Mouse (Mus musculus): ENCODE data around the gene Them7. TPM values are rescaled to one million over a fixed set of nuclear protein-coding genes. Genes with fewer than 3 reads are reported as not detected.

Them7 gene
- polyA plus RNA-seq, 1 experiment from 2014 or later: 0.87 TPM

- H3K4me1 ChIP-seq (replicated peaks): peaks cover 27% of the 10 kb centered on the region
- no peaks in the 10 kb centered on the region for H3K9me3 ChIP-seq
- 22% methylated on average over 12 of the region's 12 CpGs for WGBS
- H3K27me3 ChIP-seq: peaks cover 14% of the 10 kb centered on the region; the same call in 1 of the 2 replicates
- ATAC-seq (ENCODE audit: insufficient number of reproducible peaks, insufficient read depth, low FRiP score, low TSS enrichment, low read depth): no peak
- H3K4me2 ChIP-seq: no peak overlapping the region
- H3K36me3 ChIP-seq: no peaks in the 10 kb centered on the region
- no peak overlapping the region for H3K4me3 ChIP-seq (replicated peaks)
- no peak overlapping the region for H3K27ac ChIP-seq
- H3K9ac ChIP-seq (replicated peaks): no peak overlapping the region
Observed at GRCm38 (mm10) chr2:105235380-105236115, 11.4 kb downstream of the Them7 start.

- Histone ChIP-seq H3K27ac (no peak overlapping the region), H3K9me3 (no peaks in the 10 kb centered on the region), H3K4me1 (replicated peaks) (peaks cover 17% of the 10 kb centered on the region), H3K27me3 (0 out of 2 replicates have a peak, but pooled peaks cover 3% of the 10 kb centered on the region), H3K9ac (replicated peaks) (no peak overlapping the region), H3K36me3 (no peaks in the 10 kb centered on the region), H3K4me3 (replicated peaks) (no peak overlapping the region), H3K4me2 (no peak overlapping the region)
- no peak for ATAC-seq (ENCODE audit: insufficient number of reproducible peaks, insufficient read depth, low FRiP score, low TSS enrichment, low read depth)
- WGBS: 44% methylated on average over 7 of the region's 7 CpGs
Observed at GRCm38 (mm10) chr2:105237424-105237823, 13.3 kb downstream of the Them7 start.

GRCm38 (mm10) chr2:105237841-105238240 is 13.7 kb downstream of the Them7 start:
- Histone ChIP-seq H3K9ac (replicated peaks) (no peak overlapping the region), H3K4me1 (replicated peaks) (peaks cover 20% of the 10 kb centered on the region), H3K4me3 (replicated peaks) (no peak overlapping the region), H3K9me3 (no peaks in the 10 kb centered on the region), H3K27me3 (0 out of 2 replicates have a peak, but pooled peaks cover 3% of the 10 kb centered on the region), H3K36me3 (no peaks in the 10 kb centered on the region), H3K27ac (no peak overlapping the region), H3K4me2 (no peak overlapping the region)
- no peak for ATAC-seq (ENCODE audit: insufficient number of reproducible peaks, insufficient read depth, low FRiP score, low TSS enrichment, low read depth)
- WGBS: 64% methylated on average over 2 of the region's 2 CpGs

- H3K9ac ChIP-seq (replicated peaks): no peak overlapping the region
- 0 out of 2 replicates have a peak, but pooled peaks have one; percentile 23 for ATAC-seq (ENCODE audit: insufficient number of reproducible peaks, insufficient read depth, low FRiP score, low TSS enrichment, low read depth)
- H3K9me3 ChIP-seq: no peaks in the 10 kb centered on the region
- no peak overlapping the region for H3K27ac ChIP-seq
- no peaks in the 10 kb centered on the region for H3K36me3 ChIP-seq
- no peak overlapping the region for H3K4me3 ChIP-seq (replicated peaks)
- 0 out of 2 replicates have a peak, but pooled peaks cover 3% of the 10 kb centered on the region for H3K27me3 ChIP-seq
- H3K4me2 ChIP-seq: no peak overlapping the region
- peaks cover 19% of the 10 kb centered on the region for H3K4me1 ChIP-seq (replicated peaks)
- 15% methylated on average over 3 of the region's 3 CpGs for WGBS
Observed at GRCm38 (mm10) chr2:105238775-105239174, 14.7 kb downstream of the Them7 start.

- no peaks in the 10 kb centered on the region for H3K27me3 ChIP-seq
Observed at GRCm38 (mm10) chr2:105240631-105241030, 16.5 kb downstream of the Them7 start.

GRCm38 (mm10) chr2:105242940-105243339 is 18.8 kb downstream of the Them7 start:
- H3K27ac ChIP-seq: no peak overlapping the region
- H3K4me2 ChIP-seq: no peak overlapping the region
- no peaks in the 10 kb centered on the region for H3K36me3 ChIP-seq
- no peaks in the 10 kb centered on the region for H3K9me3 ChIP-seq
- no peak overlapping the region for H3K4me3 ChIP-seq (replicated peaks)
- ATAC-seq (ENCODE audit: insufficient number of reproducible peaks, insufficient read depth, low FRiP score, low TSS enrichment, low read depth): no peak
- no peaks in the 10 kb centered on the region for H3K27me3 ChIP-seq
- peaks cover 13% of the 10 kb centered on the region for H3K4me1 ChIP-seq (replicated peaks)
- 5% methylated on average over 7 of the region's 7 CpGs for WGBS
- H3K9ac ChIP-seq (replicated peaks): no peak overlapping the region

More at GRCm38 (mm10) chr2:105240631-105241030, 16.5 kb downstream of the Them7 start:
- Histone ChIP-seq H3K36me3 (no peaks in the 10 kb centered on the region), H3K27ac (no peak overlapping the region), H3K9me3 (no peaks in the 10 kb centered on the region), H3K4me3 (replicated peaks) (no peak overlapping the region), H3K9ac (replicated peaks) (no peak overlapping the region), H3K4me1 (replicated peaks) (peaks cover 17% of the 10 kb centered on the region), H3K4me2 (no peak overlapping the region)
- WGBS: 79% methylated on average over 1 of the region's 1 CpGs
- ATAC-seq (ENCODE audit: insufficient number of reproducible peaks, insufficient read depth, low FRiP score, low TSS enrichment, low read depth): no peak

GRCm38 (mm10) chr2:105244733-105245132 is 20.6 kb downstream of the Them7 start:
- no peaks in the 10 kb centered on the region for H3K27me3 ChIP-seq
- ATAC-seq (ENCODE audit: insufficient number of reproducible peaks, insufficient read depth, low FRiP score, low TSS enrichment, low read depth): no peak; the same call in 1 of the 2 replicates
- H3K4me1 ChIP-seq (replicated peaks): peaks cover 13% of the 10 kb centered on the region
- no peak overlapping the region for H3K4me3 ChIP-seq (replicated peaks)
- no peak overlapping the region for H3K9ac ChIP-seq (replicated peaks)
- no peak overlapping the region for H3K4me2 ChIP-seq
- H3K27ac ChIP-seq: no peak overlapping the region
- no peaks in the 10 kb centered on the region for H3K36me3 ChIP-seq
- WGBS: 56% methylated on average over 13 of the region's 13 CpGs
- no peaks in the 10 kb centered on the region for H3K9me3 ChIP-seq

GRCm38 (mm10) chr2:105251978-105252377 is 27.9 kb downstream of the Them7 start:
- WGBS: 71% methylated on average over 3 of the region's 3 CpGs
- Histone ChIP-seq H3K27me3 (peaks cover 11% of the 10 kb centered on the region; the same call in 1 of the 2 replicates), H3K36me3 (no peaks in the 10 kb centered on the region), H3K27ac (no peak overlapping the region), H3K9ac (replicated peaks) (no peak overlapping the region), H3K9me3 (no peaks in the 10 kb centered on the region), H3K4me3 (replicated peaks) (no peak overlapping the region), H3K4me2 (no peak overlapping the region), H3K4me1 (replicated peaks) (no peaks in the 10 kb centered on the region)
- no peak for ATAC-seq (ENCODE audit: insufficient number of reproducible peaks, insufficient read depth, low FRiP score, low TSS enrichment, low read depth)

- H3K27ac ChIP-seq: no peak overlapping the region
- H3K36me3 ChIP-seq: no peaks in the 10 kb centered on the region
- H3K4me3 ChIP-seq (replicated peaks): no peak overlapping the region
- peak; percentile 87; the same call in 1 of the 2 replicates for ATAC-seq (ENCODE audit: insufficient number of reproducible peaks, insufficient read depth, low FRiP score, low TSS enrichment, low read depth)
- no peak overlapping the region for H3K9ac ChIP-seq (replicated peaks)
- H3K4me2 ChIP-seq: no peak overlapping the region
- no peaks in the 10 kb centered on the region for H3K4me1 ChIP-seq (replicated peaks)
- no peaks in the 10 kb centered on the region for H3K9me3 ChIP-seq
- H3K27me3 ChIP-seq: peaks cover 11% of the 10 kb centered on the region; the same call in 1 of the 2 replicates
- WGBS: 59% methylated on average over 7 of the region's 7 CpGs
Observed at GRCm38 (mm10) chr2:105252824-105253223, 28.7 kb downstream of the Them7 start.

GRCm38 (mm10) chr2:105255457-105255856 is 31.3 kb downstream of the Them7 start:
- no peak for ATAC-seq (ENCODE audit: insufficient number of reproducible peaks, insufficient read depth, low FRiP score, low TSS enrichment, low read depth)
- no peak overlapping the region for H3K27ac ChIP-seq
- H3K4me3 ChIP-seq (replicated peaks): no peak overlapping the region
- H3K9me3 ChIP-seq: no peaks in the 10 kb centered on the region
- H3K9ac ChIP-seq (replicated peaks): no peak overlapping the region
- no peaks in the 10 kb centered on the region for H3K36me3 ChIP-seq
- no peak overlapping the region for H3K4me2 ChIP-seq
- peaks cover 11% of the 10 kb centered on the region; the same call in 1 of the 2 replicates for H3K27me3 ChIP-seq
- H3K4me1 ChIP-seq (replicated peaks): no peaks in the 10 kb centered on the region
- 60% methylated on average over 4 of the region's 4 CpGs for WGBS

- H3K36me3 ChIP-seq: no peaks in the 10 kb centered on the region
- 64% methylated on average over 2 of the region's 2 CpGs for WGBS
- H3K4me1 ChIP-seq (replicated peaks): no peaks in the 10 kb centered on the region
- H3K4me2 ChIP-seq: no peak overlapping the region
- H3K27ac ChIP-seq: no peak overlapping the region
- H3K9ac ChIP-seq (replicated peaks): no peak overlapping the region
- no peaks in the 10 kb centered on the region for H3K9me3 ChIP-seq
- peaks cover 11% of the 10 kb centered on the region; the same call in 1 of the 2 replicates for H3K27me3 ChIP-seq
- ATAC-seq (ENCODE audit: insufficient number of reproducible peaks, insufficient read depth, low FRiP score, low TSS enrichment, low read depth): no peak
- no peak overlapping the region for H3K4me3 ChIP-seq (replicated peaks)
Observed at GRCm38 (mm10) chr2:105256427-105257071, 32.4 kb downstream of the Them7 start.

Measured in limb, embryonic 12.5 days (tissue).